Mouse (Mus musculus) MEL (cell line): ENCODE data around the gene Gm20388. TPM values are rescaled to one million over a fixed set of nuclear protein-coding genes. Genes with fewer than 3 reads are reported as not detected.

Experiments
- DNase-seq: peaks from one replicate; pipeline ENCODE4 v3.0.0; 2011; ENCODE audit warnings: low read depth, low spot score
- H3K27ac ChIP-seq: 2 replicates; pipeline ENCODE4 v1.5.1; 2012; ENCODE audit warnings: low read depth, mild to moderate bottlenecking, control low read depth, low read length, moderate library complexity; ENCODE audit not compliant: control insufficient read depth
- H3K27me3 ChIP-seq, 2 experiments: fragments of 150-350 bp in 1 of 2; sonication (generic) in 1 of 2; 2 replicates each; pipeline ENCODE4 v1.6.1; 2012; ENCODE audit warnings: low read length in 2 of 2, mild to moderate bottlenecking in 2 of 2, improper control_type of control experiment in 1 of 2, moderate library complexity in 1 of 2; ENCODE audit not compliant: insufficient read depth in 2 of 2, control insufficient read depth in 1 of 2
- H3K36me3 ChIP-seq, 2 experiments: 2 replicates each; pipeline ENCODE4 v1.6.1; 2012 to 2014; ENCODE audit warnings: low read length in 2 of 2, improper control_type of control experiment in 1 of 2, inconsistent platforms in 1 of 2, mild to moderate bottlenecking in 1 of 2; ENCODE audit not compliant: insufficient read depth in 2 of 2, control insufficient read depth in 1 of 2
- H3K4me1 ChIP-seq, 2 experiments: fragments of 150-350 bp in 1 of 2; sonication (generic) in 1 of 2; 2 replicates each; pipeline ENCODE4 v1.6.1; 2012; ENCODE audit warnings: low read length in 2 of 2, improper control_type of control experiment in 1 of 2, mild to moderate bottlenecking in 1 of 2; ENCODE audit not compliant: insufficient read depth in 2 of 2, control insufficient read depth in 1 of 2
- H3K4me3 ChIP-seq, 2 experiments: fragments of 150-350 bp in 1 of 2; sonication (generic) in 1 of 2; 2 replicates each; pipeline ENCODE4 v1.5.1; 2012; ENCODE audit warnings: low read depth in 2 of 2, low read length in 2 of 2, mild to moderate bottlenecking in 2 of 2, moderate library complexity in 2 of 2, control low read depth in 1 of 2, improper control_type of control experiment in 1 of 2; ENCODE audit not compliant: control insufficient read depth in 1 of 2, insufficient read depth in 1 of 2
- H3K79me2 ChIP-seq: 2 replicates; pipeline ENCODE4 v1.6.1; 2012; ENCODE audit warnings: mild to moderate bottlenecking, low read length, moderate library complexity; ENCODE audit not compliant: control insufficient read depth, poor library complexity, insufficient read depth
- H3K9ac ChIP-seq: 2 replicates; pipeline ENCODE4 v1.6.1; 2012; ENCODE audit warnings: low read depth, mild to moderate bottlenecking, control low read depth, low read length, moderate library complexity; ENCODE audit not compliant: control insufficient read depth, poor library complexity, severe bottlenecking
- H3K9me3 ChIP-seq: fragments of 150-350 bp; sonication (generic); replicated peaks from 2 replicates; pipeline ENCODE4 v1.6.1; 2012; ENCODE audit warnings: mild to moderate bottlenecking, low read length, improper control_type of control experiment, moderate library complexity; ENCODE audit not compliant: insufficient read depth
- E2F4 ChIP-seq: IDR thresholded peaks from 2 replicates; pipeline ENCODE4 v1.6.1; 2011; ENCODE audit warnings: low read depth, low read length, improper control_type of control experiment, borderline replicate concordance
- EP300 ChIP-seq, 2 experiments: IDR thresholded peaks; 2 replicates each; pipeline ENCODE4 v1.6.1; 2011; ENCODE audit warnings: improper control_type of control experiment in 2 of 2, low read length in 2 of 2, low read depth in 1 of 2, mild to moderate bottlenecking in 1 of 2
- ETS1 ChIP-seq: IDR thresholded peaks from 2 replicates; pipeline ENCODE4 v1.6.1; 2012; ENCODE audit warnings: low read depth, mild to moderate bottlenecking, inconsistent platforms, low read length, improper control_type of control experiment, moderate library complexity
- MYC ChIP-seq: IDR thresholded peaks from 2 replicates; pipeline ENCODE4 v1.6.1; 2011; ENCODE audit warnings: low read depth, mild to moderate bottlenecking, low read length, improper control_type of control experiment, moderate library complexity
- NELFE ChIP-seq: IDR thresholded peaks from 2 replicates; pipeline ENCODE4 v1.6.1; 2011; ENCODE audit warnings: low read depth, low read length, improper control_type of control experiment
- POLR2A ChIP-seq, 2 experiments: IDR thresholded peaks; 2 replicates each; pipeline ENCODE4 v1.6.1; 2011 to 2012; ENCODE audit warnings: low read length in 2 of 2, mild to moderate bottlenecking in 2 of 2, control low read depth in 1 of 2, improper control_type of control experiment in 1 of 2, low read depth in 1 of 2, moderate library complexity in 1 of 2; ENCODE audit not compliant: control insufficient read depth in 1 of 2, insufficient read depth in 1 of 2, poor library complexity in 1 of 2
- POLR2AphosphoS2 ChIP-seq: IDR thresholded peaks from 2 replicates; pipeline ENCODE4 v1.6.1; 2011; ENCODE audit warnings: low read length, improper control_type of control experiment
- POLR2AphosphoS5 ChIP-seq: IDR thresholded peaks from 2 replicates; pipeline ENCODE4 v1.6.1; 2012; ENCODE audit warnings: low read depth, borderline replicate concordance, mild to moderate bottlenecking, inconsistent platforms, low read length, moderate library complexity, mixed read lengths
- TAL1 ChIP-seq: IDR thresholded peaks from 2 replicates; pipeline ENCODE4 v1.6.1; 2012; ENCODE audit warnings: mild to moderate bottlenecking, inconsistent platforms, low read length, moderate library complexity, mixed read lengths
- TBP ChIP-seq: IDR thresholded peaks from 2 replicates; pipeline ENCODE4 v1.8.0; 2011; ENCODE audit warnings: low read depth, low read length, improper control_type of control experiment
- TCF12 ChIP-seq: IDR thresholded peaks from 2 replicates; pipeline ENCODE4 v1.6.1; 2014; ENCODE audit warnings: low read depth, mild to moderate bottlenecking, inconsistent platforms, low read length, improper control_type of control experiment, moderate library complexity
- ZC3H11A ChIP-seq: IDR thresholded peaks from 2 replicates; pipeline ENCODE4 v1.6.1; 2012; ENCODE audit warnings: low read depth, mild to moderate bottlenecking, inconsistent platforms, low read length, improper control_type of control experiment
- ZNF384 ChIP-seq: IDR thresholded peaks from 2 replicates; pipeline ENCODE4 v1.6.1; 2012; ENCODE audit warnings: low read depth, mild to moderate bottlenecking, inconsistent platforms, low read length, improper control_type of control experiment
- polyA plus RNA-seq, 2 experiments: library from polyadenylated mRNA; stranded (reverse) in 1 of 2; unstranded in 1 of 2; fragments of >175 nt in 1 of 2; fragments of >200 nt in 1 of 2; gene quantifications; 2 replicates each; pipeline versions ENCODE4 v1.2.1 to v1.2.4; 2012; ENCODE audit warnings: low replicate concordance in 2 of 2, low read depth in 1 of 2; ENCODE audit not compliant: insufficient read length in 2 of 2, insufficient read depth in 1 of 2, missing spikeins in 1 of 2
- total RNA-seq: library from RNA; depleted of rRNA; stranded (reverse); fragments of 300-350 nt; gene quantifications from 2 replicates; pipeline ENCODE4 v1.2.3, GENCODE M21; 2012

Gm20388 gene
- total and polyA plus RNA-seq, 3 experiments, result 11.1 to 17.8 TPM; not detected in 1

DNA sequence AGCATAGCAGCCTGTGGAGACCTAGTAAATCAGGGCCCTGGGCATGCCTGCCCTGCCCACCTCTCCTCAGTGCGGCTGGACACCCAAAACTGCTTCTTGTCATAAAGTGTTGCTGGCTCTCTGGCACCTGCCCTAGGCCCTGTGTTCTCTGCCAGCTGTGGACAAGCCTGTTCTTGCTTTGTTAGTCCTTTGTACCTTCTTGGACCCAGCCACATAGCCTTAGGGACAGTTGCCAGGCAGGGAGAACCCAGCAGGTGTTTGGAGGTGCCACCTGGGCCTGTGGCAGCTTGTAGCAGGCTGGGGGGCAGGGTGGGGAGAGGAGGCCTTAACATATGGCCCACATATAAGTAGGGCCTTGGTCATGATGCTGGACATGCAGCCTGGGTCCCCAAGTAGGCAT lies 463.4 kb downstream of the Gm20388 start (continued):
- TF ChIP-seq E2F4, result no peak

DNA sequence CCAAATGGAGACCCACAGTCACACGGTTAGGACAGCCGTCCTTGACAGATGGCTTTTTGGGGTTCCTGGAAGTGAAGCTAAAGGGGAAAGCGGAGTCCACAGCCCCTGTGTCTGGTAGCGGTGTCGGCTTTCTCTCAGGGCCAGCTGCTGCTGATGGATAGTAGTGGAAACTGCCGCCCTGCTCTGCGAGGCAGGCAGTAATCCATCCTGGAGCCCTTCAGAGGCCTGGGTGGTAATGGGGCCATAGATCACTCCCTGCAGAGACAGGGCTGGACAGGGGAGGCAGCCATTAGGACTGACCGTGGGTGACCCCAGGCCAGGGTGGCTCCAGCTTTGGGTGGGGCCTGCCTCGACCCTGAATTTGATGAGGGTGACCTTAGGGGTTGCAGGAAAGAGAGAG lies 463.9 kb downstream of the Gm20388 start:
- Histone ChIP-seq H3K4me3 (no peak overlapping the region), H3K4me1 (peaks cover 40 to 87% of the 10 kb centered on the region in 2 experiments), H3K36me3 (peaks cover 0 to 64% of the 10 kb centered on the region in 2 experiments; a peak in 2 of 4 replicates)
- TF ChIP-seq NELFE, result no peak
- peak; percentile 43; the same call in 1 of the 2 replicates for TF ChIP-seq TAL1
- TF ChIP-seq, all 39 proteins: peak for 1
- Histone ChIP-seq H3K27me3 (no peaks in the 10 kb centered on the region), H3K79me2 (peaks cover 32% of the 10 kb centered on the region), H3K9me3 (no peaks in the 10 kb centered on the region), H3K9ac (peak overlapping the region; percentile 9; the same call in 1 of the 2 replicates), H3K27ac (peak overlapping the region; percentile 15; the same call in 1 of the 2 replicates)
- DNase-seq, result no peak

DNA sequence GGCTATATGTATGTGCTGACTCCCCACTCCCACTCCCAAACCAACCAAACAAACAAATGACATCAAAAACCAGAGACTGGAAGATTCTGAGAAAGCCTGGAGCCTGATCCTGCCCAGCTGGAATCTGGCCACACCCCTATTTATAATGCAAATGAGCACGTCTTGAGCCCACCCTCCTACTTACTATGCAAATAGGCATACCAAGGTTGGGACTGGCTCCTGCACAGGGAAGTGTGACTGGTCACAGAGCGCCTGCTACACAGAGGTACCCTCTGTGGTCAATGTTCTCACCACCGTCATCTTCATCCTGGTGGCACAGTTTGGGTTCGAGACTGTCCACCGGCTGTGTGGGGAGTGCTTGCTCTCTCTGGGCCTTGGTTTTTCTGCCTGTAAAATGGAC lies 464.5 kb downstream of the Gm20388 start:
- no peaks in the 10 kb centered on the region for H3K27me3 ChIP-seq
- peak overlapping the region in 1 of 2 experiments; percentile 37; a peak in 2 of 4 replicates for H3K4me3 ChIP-seq
- no peaks in the 10 kb centered on the region for H3K9me3 ChIP-seq
- H3K9ac ChIP-seq, result peak overlapping the region; percentile 76
- peak; percentile 74 for TF ChIP-seq TBP
- peak in 1 of 2 experiments; percentile 84; a peak in 2 of 4 replicates for TF ChIP-seq POLR2A (IDR thresholded peaks at IDR 0.05; ENCODE audit: control insufficient read depth in 1 of 2, insufficient read depth in 1 of 2, low read depth in 1 of 2, low read length in 2 of 2, poor library complexity in 1 of 2)
- peak; percentile 43 for TF ChIP-seq NELFE
- TF ChIP-seq POLR2AphosphoS2, result peak; percentile 45; the same call in 1 of the 2 replicates
- no peak for TF ChIP-seq POLR2AphosphoS5
- TF ChIP-seq TCF12, result 0 out of 2 replicates have a peak, but pooled peaks have one; percentile 24
- TF ChIP-seq ZC3H11A, result no peak
- peak; percentile 24; the same call in 1 of the 2 replicates for TF ChIP-seq MYC
- no peak for TF ChIP-seq ZNF384
- TF ChIP-seq ETS1, result peak; percentile 52; the same call in 1 of the 2 replicates
- 0 out of 4 replicates have a peak, but pooled peaks of 1 of the 2 experiments have one; percentile 6 for TF ChIP-seq EP300 (IDR thresholded peaks at IDR 0.05; ENCODE audit: low read depth in 1 of 2, low read length in 2 of 2)
- TF ChIP-seq, all 39 proteins: peak for 8
- H3K79me2 ChIP-seq, result peaks cover 32% of the 10 kb centered on the region
- peak overlapping the region; percentile 97 for H3K27ac ChIP-seq
- peak; percentile 87 for DNase-seq
- peaks cover 40 to 81% of the 10 kb centered on the region in 2 experiments for H3K4me1 ChIP-seq
- peaks cover 0 to 64% of the 10 kb centered on the region in 2 experiments; a peak in 2 of 4 replicates for H3K36me3 ChIP-seq
